In genomic region chr9:105780696-105781095, GRCm38 (mm10) we compare ENCODE assay signal across 21 mouse cellular contexts. TPM values are rescaled to one million over a fixed set of nuclear protein-coding genes. Genes with fewer than 3 reads are reported as not detected.
"Had no signal": no experiment of that assay in that cellular context is flagged by ENCODE, and none has a peak within 500 bp of the region (broad histone marks: within the 10 kb centered on the region; RNA-seq: fewer than 3 reads in every experiment).

No protein-coding gene starts in this region.

- H3K9ac ChIP-seq: lung, embryonic 14.5 days; midbrain, embryonic 12.5 days; neural tube, embryonic 13.5 days; neural tube, embryonic 15.5 days had no signal

- DNase-seq: lung, adult 18-20 months; lung, embryonic 14.5 days; lung, postnatal 10 days; lung, postnatal 4 days; midbrain, embryonic 14.5 days; retina, postnatal 1 day; right cerebral cortex, adult 18-20 months; right cerebral cortex, postnatal 25 days; right cerebral cortex, postnatal 4 days; spleen, adult 18-20 months; thymus, adult 18-20 months; thymus, postnatal 14 days; thymus, postnatal 36 days had no signal

- H3K36me3 ChIP-seq: midbrain, embryonic 10.5 days; midbrain, embryonic 12.5 days; neural tube, embryonic 13.5 days; neural tube, embryonic 15.5 days had no signal

- H3K27me3 ChIP-seq: midbrain, embryonic 12.5 days; neural tube, embryonic 13.5 days; neural tube, embryonic 15.5 days had no signal

- H3K27ac ChIP-seq: midbrain, embryonic 10.5 days; midbrain, embryonic 12.5 days; neural tube, embryonic 13.5 days; neural tube, embryonic 15.5 days had no signal

- H3K4me3 ChIP-seq: midbrain, embryonic 10.5 days; midbrain, embryonic 12.5 days; myocyte; neural tube, embryonic 13.5 days; neural tube, embryonic 15.5 days had no signal

- H3K4me1 ChIP-seq: midbrain, embryonic 10.5 days; midbrain, embryonic 12.5 days; neural tube, embryonic 13.5 days; neural tube, embryonic 15.5 days had no signal

RNA-seq across cellular contexts. Expression of gene Col6a6, which starts 47.3 kb away (rescaled TPM):
- total RNA-seq: megakaryocyte, adult 5-6 weeks; megakaryocyte-erythroid progenitor cell, adult 5-6 weeks had no signal
- polyA plus RNA-seq: small intestine, adult 2 months had no signal
